Mouse (Mus musculus) spleen, embryonic (tissue): ENCODE data around the gene Lsm10.

Experiments
- CTCF ChIA-PET: fragments of 350-600 bp; sonication (Branson Sonifier 250); formaldehyde crosslinking; loops from one replicate; lab custom pipeline; 2022; lab: Charles Lee

Lsm10 gene

GRCm38 (mm10) chr4:126096464-126097111 is at the start of gene Lsm10:
Lsm10 (plus strand) TSS chr4:126096623.
- CTCF ChIA-PET: interaction anchor here (0.5 to 0.7 kb wide), 2 partner anchors 25 to 222 kb away, joined by 3 to 4 read pairs; no protein-coding TSS in a partner anchor

GRCm38 (mm10) chr4:126046851-126047585 is 49.4 kb upstream of the Lsm10 start, which contains the start of gene Mrps15:
Mrps15 (plus strand) TSS chr4:126046925.
- CTCF ChIA-PET: no interaction called here

DNA sequence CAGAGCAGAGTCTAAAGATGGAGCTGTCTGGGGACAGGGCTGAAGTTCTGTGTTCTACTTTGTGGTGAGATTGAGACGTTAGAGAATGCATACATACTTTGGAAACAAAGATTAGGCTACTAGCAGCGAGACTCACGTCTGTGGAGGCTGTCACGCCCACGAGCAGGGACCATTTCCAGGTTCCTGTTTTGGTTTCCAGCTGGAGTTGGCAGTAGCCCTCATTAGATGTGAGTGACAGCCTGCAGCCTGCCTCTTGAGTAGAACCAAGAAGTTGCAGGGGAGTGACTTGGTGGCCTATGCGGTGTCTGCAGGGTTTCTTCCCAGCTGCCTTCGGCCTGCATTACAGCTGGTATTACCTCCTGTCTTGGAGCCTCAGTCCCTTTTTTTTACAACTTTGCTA is 44.8 kb upstream of the Lsm10 start:
- CTCF ChIA-PET: no interaction called here

- CTCF ChIA-PET: no interaction called here
Measured at GRCm38 (mm10) chr4:126057207-126058133, 39.0 kb upstream of the Lsm10 start.

- CTCF ChIA-PET: no interaction called here
Measured at GRCm38 (mm10) chr4:126058134-126058996, 38.1 kb upstream of the Lsm10 start, which contains the start of gene Oscp1. Oscp1 (plus strand) TSS chr4:126058565.

GRCm38 (mm10) chr4:126058997-126059362 is 37.4 kb upstream of the Lsm10 start:
- CTCF ChIA-PET: no interaction called here

DNA sequence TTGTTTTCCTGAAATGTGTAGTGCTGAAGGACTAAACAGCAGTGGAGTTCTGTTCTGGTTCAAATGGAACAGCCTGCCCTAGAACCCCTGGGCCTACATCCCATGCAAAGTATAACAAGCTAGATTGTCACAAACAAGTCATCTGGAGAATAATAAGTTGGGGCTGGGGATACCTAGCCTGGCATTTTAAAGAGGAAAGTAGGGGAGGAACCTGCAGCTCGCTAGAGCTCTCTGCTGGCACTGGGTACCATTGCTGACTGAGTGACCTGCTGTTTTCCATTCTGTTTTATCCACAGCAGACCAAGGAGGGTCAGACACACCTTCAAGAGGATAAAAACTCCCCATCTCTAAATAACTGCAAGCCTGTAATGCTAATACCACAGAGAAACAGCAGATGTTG is 33.6 kb upstream of the Lsm10 start:
- CTCF ChIA-PET: interaction anchor here (0.7 kb wide), 1 partner anchor 108 kb away, joined by 3 read pairs; no protein-coding TSS in a partner anchor

GRCm38 (mm10) chr4:126065241-126065640 is 31.2 kb upstream of the Lsm10 start:
- CTCF ChIA-PET: interaction anchor here (0.6 kb wide), 1 partner anchor 31 kb away, joined by 6 read pairs; no protein-coding TSS in a partner anchor

GRCm38 (mm10) chr4:126067401-126068077 is 28.9 kb upstream of the Lsm10 start:
- CTCF ChIA-PET: no interaction called here

DNA sequence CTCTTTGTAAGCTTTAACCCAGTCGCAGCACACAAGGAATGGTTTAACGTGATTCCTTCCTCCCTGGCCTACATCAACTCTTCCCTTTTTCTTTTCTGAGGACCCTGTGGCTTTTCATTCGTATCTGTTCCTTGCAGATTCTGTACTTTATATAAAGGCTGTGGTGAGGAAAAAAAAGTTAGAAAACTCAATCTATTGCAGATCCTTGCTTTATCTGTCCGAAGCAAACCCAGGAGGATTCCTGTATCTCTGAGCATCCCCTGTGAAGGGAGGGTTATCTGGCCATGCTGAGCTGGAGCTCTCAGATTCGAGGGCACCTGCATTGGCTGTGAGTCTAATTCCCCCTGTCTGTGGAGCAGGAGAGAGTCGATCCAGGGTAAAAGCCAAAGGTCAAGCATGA is 27.6 kb upstream of the Lsm10 start:
- CTCF ChIA-PET: no interaction called here

GRCm38 (mm10) chr4:126077833-126078232 is 18.6 kb upstream of the Lsm10 start:
- CTCF ChIA-PET: no interaction called here

DNA sequence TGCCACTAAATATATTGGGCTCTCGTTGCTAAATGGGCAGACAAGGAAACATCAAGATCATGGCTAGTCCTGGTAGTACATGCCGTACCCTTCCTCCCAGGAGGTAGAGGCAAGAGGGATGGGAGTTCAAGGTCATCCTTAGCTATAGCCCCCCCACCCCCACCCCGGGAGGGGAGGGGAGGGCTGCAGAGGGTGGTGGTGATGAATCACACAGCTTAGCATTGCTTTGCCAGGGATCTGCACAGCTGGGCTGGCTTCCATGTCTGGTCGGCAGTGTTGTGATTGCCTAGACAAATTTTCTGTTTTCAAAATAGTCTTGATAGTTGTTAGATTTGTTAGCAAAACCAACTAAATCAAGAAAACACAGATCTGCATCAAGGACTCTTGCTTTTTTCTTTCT is 17.2 kb upstream of the Lsm10 start:
- CTCF ChIA-PET: no interaction called here

DNA sequence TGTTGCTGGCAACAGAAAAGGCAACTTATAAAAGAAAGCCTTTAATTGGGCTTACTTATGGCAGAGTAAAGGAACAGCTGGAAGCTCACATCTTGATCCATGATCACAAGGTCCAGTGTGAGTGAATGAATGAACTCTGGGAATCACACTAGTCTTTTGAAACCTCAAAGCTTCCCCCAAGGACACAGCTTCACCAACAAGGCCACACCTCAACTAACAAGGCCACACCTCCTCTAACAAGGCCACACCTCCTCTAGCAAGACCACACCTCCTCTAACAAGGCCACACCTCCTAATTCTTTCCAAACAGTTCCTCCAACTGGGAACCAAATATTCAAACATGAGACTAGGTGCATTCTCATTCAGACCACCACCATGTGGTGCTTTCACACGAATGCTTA is 14.8 kb upstream of the Lsm10 start:
- CTCF ChIA-PET: no interaction called here

DNA sequence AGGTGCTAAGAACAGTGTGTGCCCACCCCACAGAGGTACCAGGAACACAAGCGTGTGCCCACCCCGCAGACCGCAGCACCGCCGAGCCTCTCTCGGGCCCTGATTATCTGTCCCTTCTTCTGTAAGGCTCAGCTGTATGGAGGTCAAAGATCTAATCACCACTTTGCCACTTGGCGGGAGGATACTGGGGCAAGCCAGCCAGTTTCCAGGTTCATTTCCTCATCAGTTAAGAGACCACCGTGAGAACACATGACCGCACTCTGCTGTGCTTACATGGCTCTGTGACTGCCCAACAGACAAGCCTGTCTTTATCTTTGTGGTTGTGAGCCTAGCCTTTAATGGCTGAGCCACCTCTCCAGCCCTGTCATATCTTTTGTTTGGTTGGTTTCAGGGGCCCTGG is 13.4 kb upstream of the Lsm10 start:
- CTCF ChIA-PET: interaction anchor here (0.7 kb wide), 1 partner anchor 17 kb away, joined by 3 read pairs; no protein-coding TSS in a partner anchor

DNA sequence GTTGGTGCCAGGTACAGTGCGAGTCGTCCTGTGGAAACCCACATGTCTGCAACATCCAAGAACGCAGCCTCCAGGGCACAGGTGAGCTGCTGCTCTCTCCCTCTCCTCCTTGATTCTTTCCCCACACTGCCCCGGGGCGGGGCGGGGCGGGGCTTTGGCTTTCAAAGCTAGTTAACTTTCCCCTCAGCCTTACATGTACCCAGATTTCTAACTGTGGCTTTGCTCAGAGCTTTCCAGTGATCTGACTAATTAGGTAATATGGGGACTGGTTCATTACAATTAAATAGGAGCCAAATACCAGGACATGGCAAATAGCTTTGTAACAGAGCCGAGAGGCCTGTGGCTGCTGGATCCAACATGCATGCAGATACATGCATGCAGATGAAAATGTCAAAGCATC is 12.0 kb upstream of the Lsm10 start:
- CTCF ChIA-PET: no interaction called here

DNA sequence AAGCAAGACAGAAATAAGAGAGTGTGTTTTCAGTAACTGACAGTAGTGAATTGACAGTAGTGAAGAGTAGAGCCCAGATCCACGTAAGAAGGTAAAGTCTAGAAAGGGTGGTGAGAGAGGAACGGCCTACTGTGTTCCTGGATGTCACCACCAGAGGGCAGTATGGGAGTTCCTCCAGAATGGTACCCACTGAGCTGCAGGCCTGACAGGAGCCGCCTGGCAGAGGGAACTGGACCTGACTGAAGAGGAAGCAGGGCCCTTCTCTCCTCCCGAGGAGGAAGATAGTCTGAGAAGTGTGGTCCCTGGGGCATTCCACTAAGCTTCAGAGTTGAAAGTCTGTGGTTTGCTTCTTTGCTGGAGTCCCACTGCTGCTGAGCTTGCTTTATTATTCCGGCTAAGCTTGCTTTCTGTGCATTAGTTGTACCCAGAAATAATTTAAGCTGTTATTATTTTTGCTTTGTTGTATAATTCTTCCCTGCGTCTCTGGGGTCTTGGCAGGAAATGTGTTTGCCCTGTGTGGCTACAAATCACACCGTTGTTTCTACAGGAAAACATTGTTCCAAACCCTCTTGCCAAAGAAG is 10.3 kb upstream of the Lsm10 start:
- CTCF ChIA-PET: interaction anchor here (0.6 to 1.9 kb wide), 6 partner anchors 20 to 74 kb away, joined by 5 to 29 read pairs (median 7); no protein-coding TSS in a partner anchor

DNA sequence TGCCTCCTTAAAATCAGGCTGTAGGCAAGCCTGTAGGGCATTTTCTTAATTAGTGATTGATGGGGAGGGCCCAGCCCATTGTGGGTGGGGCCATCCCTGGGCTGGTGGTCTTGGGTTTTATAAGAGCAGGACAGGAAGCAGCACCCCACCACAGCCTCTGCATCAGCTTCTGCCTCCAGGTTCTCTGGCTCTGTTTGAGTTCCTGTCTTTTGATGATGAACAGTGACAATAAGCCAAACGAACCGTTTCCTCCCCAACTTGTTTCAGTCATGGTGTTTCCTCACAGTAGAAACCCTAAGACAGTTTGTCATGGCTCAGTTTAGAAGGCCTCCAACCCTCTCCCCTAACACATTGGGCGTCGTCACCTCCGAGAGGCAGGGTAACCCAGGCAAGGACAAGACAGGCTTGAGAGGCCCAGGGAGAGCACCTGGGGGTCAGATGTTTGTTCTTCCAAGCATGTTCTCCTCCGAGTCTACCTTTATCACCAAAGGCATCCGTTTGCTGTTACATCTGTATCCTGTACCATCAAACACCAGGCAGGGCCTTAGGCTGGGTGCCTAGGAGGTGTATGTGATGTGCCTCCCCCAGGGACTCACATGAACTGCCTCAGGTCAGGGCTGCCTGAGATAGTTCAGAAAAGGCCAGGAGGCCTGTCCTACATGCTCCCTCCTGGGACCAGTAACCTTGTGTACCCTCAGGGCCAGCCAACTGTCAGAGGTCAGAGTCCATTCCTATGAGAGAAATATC is 6.1 kb upstream of the Lsm10 start:
- CTCF ChIA-PET: no interaction called here

GRCm38 (mm10) chr4:126090848-126091124 is 5.6 kb upstream of the Lsm10 start:
- CTCF ChIA-PET: no interaction called here

DNA sequence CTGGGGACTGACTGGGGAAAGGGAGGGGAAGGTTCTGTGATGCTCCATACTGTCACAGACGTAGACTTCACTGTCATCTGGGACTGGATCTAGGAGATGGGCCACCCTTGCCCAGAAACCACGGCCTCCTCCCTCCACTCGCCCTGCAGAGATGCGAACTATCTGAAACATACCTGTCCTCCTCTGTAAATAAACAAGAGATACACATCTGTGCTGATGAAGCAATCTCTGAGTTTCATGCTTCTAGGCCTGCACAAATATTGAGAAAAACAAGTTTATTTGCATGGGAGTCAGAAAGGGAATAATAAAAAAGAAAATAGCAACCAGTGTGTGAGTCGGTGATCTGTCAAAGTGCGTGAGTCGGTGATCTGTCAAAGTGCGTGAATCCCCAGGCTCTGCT is 4.5 kb upstream of the Lsm10 start:
- CTCF ChIA-PET: no interaction called here
